Mouse (Mus musculus) right cerebral cortex, postnatal 4 days (tissue): ENCODE measurements around the gene Slc15a3.

Source experiments
- DNase-seq: peaks from one replicate; pipeline ENCODE4 v3.0.0-alpha.2; 2022

Gene Slc15a3

DNA sequence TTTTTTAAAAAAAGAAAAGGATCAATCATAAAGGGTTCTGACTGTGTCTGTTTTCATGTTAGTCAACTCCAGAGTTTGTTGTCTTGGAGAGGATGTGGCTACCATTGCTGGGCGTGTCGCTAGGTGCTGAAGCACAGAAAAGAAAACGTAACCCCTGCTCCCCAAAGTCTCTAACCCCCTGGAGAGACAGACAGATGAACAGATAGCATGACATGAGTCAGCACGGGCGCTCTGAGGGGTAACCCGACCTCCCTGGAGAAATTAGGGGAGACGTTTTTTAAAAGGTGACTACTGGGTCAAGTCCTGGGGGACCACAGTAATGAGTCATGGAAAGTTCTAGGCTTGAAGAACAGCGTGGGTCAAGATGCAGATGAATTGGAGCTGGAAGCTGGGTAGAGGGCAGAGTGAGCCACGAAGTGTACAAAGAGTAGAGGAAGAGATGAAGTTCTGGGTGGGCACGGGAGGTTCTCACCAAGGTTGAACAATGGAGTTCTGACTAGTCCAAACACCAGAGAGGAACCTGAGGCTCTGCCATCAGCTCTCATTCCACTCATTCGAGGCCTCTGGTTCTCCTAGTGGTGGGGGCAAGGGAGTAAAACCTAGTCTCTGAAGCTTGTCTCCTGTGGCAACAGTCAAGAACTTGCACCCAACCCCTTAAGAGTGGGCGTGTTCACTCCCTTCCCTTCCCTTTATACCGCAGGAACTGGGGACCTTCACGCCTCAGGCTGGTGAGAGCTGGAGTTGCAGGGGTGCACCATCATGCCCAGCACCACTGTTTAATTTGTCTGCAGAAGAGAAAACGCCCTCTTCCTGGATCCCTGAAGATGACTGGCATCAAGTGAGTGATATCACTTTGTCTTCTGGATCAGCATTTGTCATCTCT lies at the start of gene Slc15a3:
Slc15a3 (plus strand) TSS at position 718 of the 883 bp plus-strand sequence.
- no peak for DNase-seq

DNA sequence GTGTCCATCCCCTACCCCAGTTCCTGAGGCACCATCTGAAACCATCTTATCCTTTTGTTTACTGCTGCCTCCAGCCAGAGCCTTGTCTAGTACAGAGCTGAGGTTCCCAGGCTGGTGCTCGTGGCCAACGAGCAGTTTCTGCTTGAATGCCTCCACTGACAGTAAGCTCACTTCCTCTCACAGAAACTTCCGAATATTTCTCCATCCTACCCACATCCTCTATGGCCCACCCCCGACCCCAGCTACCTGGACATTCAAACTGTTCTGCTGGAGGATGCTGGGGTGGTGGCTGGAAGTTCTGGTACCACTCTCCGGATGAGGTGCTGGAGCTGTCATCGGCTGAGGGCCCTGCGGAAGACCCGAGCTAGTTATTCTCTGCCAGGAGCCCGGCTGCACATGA lies 49.2 kb upstream of the Slc15a3 start:
- DNase-seq, result no peak

- DNase-seq, result no peak
Observed at GRCm38 (mm10) chr19:10793044-10793443, 46.5 kb upstream of the Slc15a3 start.

GRCm38 (mm10) chr19:10794916-10795315 lies 44.6 kb upstream of the Slc15a3 start:
- DNase-seq, result no peak

- DNase-seq, result no peak
Observed at GRCm38 (mm10) chr19:10798576-10798975, 41.0 kb upstream of the Slc15a3 start.

GRCm38 (mm10) chr19:10799155-10799554 lies 40.4 kb upstream of the Slc15a3 start:
- DNase-seq, result no peak

DNA sequence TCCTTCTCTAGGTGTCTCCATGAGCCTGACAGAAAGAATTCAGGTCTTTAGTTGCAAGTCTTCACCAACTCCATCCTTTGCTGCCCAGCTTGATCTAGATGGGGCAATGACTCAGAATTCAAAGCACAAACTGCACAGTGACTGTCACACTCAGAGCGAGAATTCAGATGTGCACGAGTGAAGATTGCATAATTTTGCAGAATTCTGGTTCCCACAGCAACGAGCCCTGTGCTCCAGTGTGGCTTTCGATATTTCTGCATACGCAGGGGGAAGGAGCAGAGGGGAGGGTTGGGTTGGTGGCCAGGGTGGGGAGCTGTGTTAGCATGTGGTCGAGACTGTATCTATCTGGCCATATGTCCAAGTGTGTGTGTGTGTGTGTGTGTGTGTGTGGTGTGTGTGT lies 38.5 kb upstream of the Slc15a3 start:
- DNase-seq, result peak; percentile 53

- DNase-seq, result no peak
Observed at GRCm38 (mm10) chr19:10801906-10802305, 37.6 kb upstream of the Slc15a3 start.

- no peak for DNase-seq
Observed at GRCm38 (mm10) chr19:10803751-10804150, 35.8 kb upstream of the Slc15a3 start.

DNA sequence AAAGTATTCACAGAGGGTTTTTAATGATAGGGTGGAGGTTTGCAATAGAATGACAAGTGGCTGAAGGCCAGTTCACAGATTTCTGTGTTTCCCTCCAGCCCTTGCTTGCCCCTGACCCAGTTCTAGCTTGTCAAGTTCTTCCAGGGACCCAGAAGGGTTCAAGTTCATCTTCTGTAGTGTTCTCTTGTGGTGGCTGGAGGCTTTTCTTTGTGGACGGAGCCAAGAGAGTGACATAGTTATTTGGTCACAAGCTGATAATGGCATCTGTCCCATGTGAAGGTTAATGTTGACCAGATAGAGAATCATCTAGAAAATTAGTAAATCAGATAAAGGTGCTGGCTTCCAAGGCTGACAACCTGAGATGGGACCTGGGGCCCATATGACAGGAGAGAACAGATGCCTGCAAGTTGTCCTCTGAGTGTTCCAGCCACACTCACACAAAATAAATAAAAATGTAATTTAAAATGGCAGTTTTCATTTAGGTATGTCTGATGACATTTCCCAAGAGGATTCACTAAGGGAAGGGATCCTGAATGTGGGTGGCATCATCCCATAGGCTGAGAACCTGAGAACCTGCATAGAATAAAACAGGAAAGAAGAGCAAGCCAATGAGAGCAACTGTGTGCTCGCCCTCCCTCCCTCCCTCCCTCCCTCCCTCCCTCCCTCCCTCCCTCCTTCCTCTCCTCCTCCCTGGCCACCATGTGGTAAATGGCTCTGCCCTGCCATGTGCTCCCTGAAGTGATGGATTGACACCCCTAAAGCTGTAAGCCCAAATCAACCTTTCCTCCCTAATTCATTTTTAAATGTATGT lies 34.5 kb upstream of the Slc15a3 start:
- no peak for DNase-seq

DNA sequence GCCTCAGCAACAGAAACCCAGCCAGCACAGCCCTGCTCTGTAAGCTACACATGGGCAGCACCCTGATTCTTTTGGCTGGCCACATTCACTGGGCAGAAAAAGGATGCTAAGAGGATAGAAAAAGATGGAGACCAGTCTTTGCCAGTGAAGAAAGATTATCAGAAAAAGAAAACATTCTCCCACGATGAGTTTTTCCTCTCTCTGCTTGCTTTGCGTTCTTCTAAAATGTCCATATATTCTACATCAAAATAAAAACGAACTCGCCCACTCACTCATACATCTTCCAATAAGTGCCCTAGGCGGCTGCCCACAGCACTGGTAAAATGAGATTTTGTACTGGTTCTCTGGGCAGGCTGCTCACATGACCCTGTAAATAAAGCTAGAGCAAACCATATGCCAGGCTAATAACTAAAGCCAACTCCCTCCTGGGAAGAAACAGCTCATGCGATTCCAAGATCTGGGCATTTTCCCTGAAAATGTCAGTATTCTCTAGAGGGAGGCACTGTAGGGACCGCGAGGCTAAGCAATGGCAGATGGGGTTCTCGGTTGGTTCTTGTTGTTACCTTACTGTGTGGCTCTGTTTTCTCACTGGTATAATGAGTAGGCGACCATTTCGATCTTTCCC lies 33.8 kb upstream of the Slc15a3 start:
- no peak for DNase-seq

DNA sequence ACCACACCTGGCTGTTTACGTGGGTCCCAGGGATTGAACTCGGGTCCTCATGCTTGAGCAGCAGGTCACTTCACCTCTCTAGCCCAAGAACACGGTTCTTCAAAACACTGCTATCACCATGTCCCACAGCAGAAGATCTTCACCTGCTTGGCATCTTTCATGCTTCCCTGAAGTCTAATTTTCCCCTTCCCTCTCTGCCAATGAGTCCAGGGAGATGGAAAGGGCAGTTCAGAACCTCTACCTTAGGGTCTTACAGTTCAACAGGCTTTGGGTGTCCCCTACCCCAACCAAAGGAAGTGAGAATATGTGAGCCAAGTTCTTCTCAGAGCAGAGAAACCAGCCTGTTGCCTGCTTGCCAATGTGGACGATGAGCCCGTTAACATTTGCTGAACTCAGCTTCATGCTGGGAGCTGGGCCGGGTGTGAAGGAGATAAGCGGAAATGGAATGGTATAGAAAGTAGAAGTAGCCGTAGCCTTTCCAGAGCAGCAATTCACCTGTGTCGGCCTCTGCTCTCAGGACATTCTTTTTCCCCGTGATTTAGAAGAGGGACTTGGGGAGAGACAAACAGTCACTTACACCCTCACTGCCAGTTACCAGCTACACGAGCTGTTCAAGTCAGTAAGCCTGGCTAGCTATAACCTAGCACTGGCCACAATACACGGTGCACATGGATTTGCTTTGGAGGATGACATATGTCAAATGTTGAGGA lies 30.8 kb upstream of the Slc15a3 start:
- no peak for DNase-seq

GRCm38 (mm10) chr19:10809428-10810175 lies 29.9 kb upstream of the Slc15a3 start:
- peak; percentile 48 for DNase-seq

GRCm38 (mm10) chr19:10810176-10810492 lies 29.4 kb upstream of the Slc15a3 start:
- peak; percentile 35 for DNase-seq

DNA sequence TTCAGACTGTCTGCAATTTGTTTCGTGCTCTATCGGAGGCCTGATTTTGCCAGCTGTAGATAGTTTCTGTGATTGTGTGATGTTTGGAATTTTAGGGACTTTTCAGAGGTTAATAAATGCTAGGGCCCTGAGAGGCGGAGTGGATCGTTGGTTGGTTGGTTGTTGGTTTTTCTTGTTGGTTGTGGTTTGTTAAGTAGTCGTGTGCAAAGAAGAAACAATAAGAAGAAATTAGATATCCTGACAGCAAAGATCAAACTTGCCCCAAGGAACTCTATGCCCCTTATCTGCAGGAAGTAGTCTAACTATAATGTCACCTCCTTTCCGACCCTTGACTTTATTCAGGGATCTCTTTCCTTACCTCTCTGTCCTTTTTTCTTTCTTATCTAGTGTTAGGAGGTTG lies 28.1 kb upstream of the Slc15a3 start:
- no peak for DNase-seq

GRCm38 (mm10) chr19:10813039-10813438 lies 26.5 kb upstream of the Slc15a3 start:
- DNase-seq, result no peak

DNA sequence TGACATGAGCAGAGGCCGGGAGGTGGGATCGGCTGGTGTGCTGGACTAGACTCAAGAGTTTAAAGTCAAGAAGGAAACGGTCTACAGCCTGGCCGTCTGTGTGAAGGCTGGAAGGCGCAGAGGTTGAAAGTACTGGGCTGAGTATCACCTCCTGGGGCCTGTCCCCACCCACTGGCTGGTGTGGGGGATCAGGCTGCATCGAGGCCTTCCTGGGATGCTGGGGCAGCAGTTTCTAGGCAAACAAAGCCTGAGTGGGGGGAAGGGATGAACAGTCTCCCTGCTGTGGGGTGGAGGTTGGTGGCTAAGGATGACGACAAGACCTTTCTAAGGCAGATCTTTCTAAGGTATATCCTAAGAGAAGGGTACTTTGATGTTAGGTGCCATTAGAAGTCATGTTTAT lies 25.6 kb upstream of the Slc15a3 start:
- DNase-seq, result no peak

DNA sequence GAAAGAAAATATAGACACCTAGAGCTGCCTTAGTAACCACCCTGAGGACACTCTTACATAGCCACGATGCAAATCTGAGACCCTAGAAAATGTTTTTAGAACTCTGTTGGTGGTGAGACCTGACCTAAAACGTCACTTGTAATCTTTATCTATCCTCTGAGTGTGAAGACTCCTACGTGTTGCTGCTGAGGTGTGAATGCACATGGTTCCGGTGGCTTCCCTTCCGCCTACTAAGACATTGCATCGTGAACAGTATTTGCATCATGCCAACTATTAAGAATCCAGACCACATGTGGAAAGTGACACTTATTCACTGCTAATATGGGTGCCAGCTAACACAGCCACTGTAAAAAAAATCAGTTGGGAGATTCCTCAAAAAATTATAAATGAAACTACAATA lies 23.7 kb upstream of the Slc15a3 start:
- DNase-seq, result no peak

DNA sequence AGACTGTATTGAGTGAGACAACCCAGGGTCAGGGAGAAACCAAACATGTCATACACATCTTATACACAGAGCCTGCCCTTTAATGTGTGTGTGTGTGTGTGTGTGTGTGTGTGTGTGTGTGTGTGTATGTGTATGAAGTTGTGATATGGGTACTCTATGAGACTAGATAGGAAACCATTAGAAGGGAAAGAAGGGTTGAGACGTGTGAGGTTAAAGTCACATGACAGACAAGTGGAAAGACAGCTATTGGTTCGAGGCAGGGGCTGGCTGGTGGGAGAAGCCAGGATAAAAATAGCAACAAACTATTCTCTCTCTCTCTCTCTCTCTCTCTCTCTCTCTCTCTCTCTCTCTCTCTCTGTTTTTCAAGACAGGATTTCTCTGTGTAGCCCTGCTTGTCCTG lies 23.1 kb upstream of the Slc15a3 start:
- no peak for DNase-seq

GRCm38 (mm10) chr19:10818217-10818946 lies 21.1 kb upstream of the Slc15a3 start:
- no peak for DNase-seq

- no peak for DNase-seq
Observed at GRCm38 (mm10) chr19:10821319-10821718, 18.2 kb upstream of the Slc15a3 start.

DNA sequence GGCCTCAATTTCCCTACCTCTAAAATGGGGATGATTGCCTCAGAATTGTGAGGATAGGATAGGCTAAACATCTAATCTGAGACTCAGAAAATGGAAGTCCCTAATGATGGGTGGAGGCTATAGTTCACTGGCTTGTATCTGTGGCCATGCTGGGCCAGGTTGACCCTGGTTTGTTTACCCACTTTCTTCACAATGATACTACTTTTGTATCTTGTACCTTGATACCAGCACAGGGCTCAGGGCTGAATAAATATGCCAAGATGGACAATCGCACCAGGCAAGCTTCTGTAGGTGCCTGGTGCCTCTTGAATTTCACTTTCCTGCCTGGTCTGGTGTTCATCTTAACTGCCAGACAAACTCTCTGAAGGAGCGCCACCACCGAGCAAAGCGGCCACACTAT lies 17.0 kb upstream of the Slc15a3 start:
- no peak for DNase-seq
